Mouse (Mus musculus) E14TG2a.4 (cell line): ENCODE measurements around the gene Adk.

Source experiments
- H3K27me3 ChIP-seq: 2 replicates; pipeline ENCODE4 v1.6.1; 2014; ENCODE audit warnings: low read length, control low read depth; ENCODE audit not compliant: insufficient read depth
- H3K36me3 ChIP-seq: 2 replicates; pipeline ENCODE4 v1.6.1; 2014; ENCODE audit warnings: low read length, control low read depth; ENCODE audit not compliant: insufficient read depth
- H3K4me1 ChIP-seq: replicated peaks from 2 replicates; pipeline ENCODE4 v1.6.1; 2014; ENCODE audit warnings: low read depth, low read length, control low read depth
- H3K4me3 ChIP-seq: replicated peaks from 2 replicates; pipeline ENCODE4 v1.5.1; 2014; ENCODE audit warnings: mild to moderate bottlenecking, low read length
- H3K9me3 ChIP-seq: 2 replicates; pipeline ENCODE4 v1.6.1; 2014; ENCODE audit warnings: low read length, control low read depth
- CTCF ChIP-seq: conservative IDR thresholded peaks from 2 replicates; pipeline ENCODE4 v1.5.1; 2014; ENCODE audit warnings: low read length
- NANOG ChIP-seq: IDR thresholded peaks from 2 replicates; pipeline ENCODE4 v1.6.1; 2014; ENCODE audit warnings: borderline replicate concordance, low read length, mixed read lengths
- POU5F1 ChIP-seq: IDR thresholded peaks from 2 replicates; pipeline ENCODE4 v1.6.1; 2014; ENCODE audit warnings: low read length, borderline replicate concordance

Gene Adk

GRCm38 (mm10) chr14:21314466-21314865 lies 262.1 kb downstream of the Adk start:
- H3K36me3 ChIP-seq, result no peaks in the 10 kb centered on the region
- H3K27me3 ChIP-seq, result no peaks in the 10 kb centered on the region
- H3K4me3 ChIP-seq, result no peak overlapping the region
- TF ChIP-seq CTCF (no peak), NANOG (no peak), POU5F1 (no peak)
- H3K4me1 ChIP-seq, result 0 out of 2 replicates have a peak, but pooled peaks cover 2% of the 10 kb centered on the region
- H3K9me3 ChIP-seq, result no peaks in the 10 kb centered on the region

GRCm38 (mm10) chr14:21334826-21335225 lies 282.5 kb downstream of the Adk start:
- Histone ChIP-seq H3K4me3 (no peak overlapping the region), H3K36me3 (no peaks in the 10 kb centered on the region)
- TF ChIP-seq CTCF, result no peak
- TF ChIP-seq NANOG, result no peak
- TF ChIP-seq POU5F1, result no peak

GRCm38 (mm10) chr14:21335691-21336314 lies 283.4 kb downstream of the Adk start:
- Histone ChIP-seq H3K36me3 (no peaks in the 10 kb centered on the region), H3K9me3 (no peaks in the 10 kb centered on the region), H3K4me3 (no peak overlapping the region), H3K4me1 (no peaks in the 10 kb centered on the region), H3K27me3 (no peaks in the 10 kb centered on the region)
- no peak for TF ChIP-seq POU5F1
- TF ChIP-seq CTCF, result no peak
- TF ChIP-seq NANOG, result no peak

More at GRCm38 (mm10) chr14:21334826-21335225, 282.5 kb downstream of the Adk start:
- H3K9me3 ChIP-seq, result no peaks in the 10 kb centered on the region
- H3K4me1 ChIP-seq, result no peaks in the 10 kb centered on the region
- no peaks in the 10 kb centered on the region for H3K27me3 ChIP-seq

- Histone ChIP-seq H3K9me3 (no peaks in the 10 kb centered on the region), H3K4me3 (no peak overlapping the region), H3K4me1 (no peaks in the 10 kb centered on the region), H3K27me3 (no peaks in the 10 kb centered on the region), H3K36me3 (no peaks in the 10 kb centered on the region)
- no peak for TF ChIP-seq NANOG
- TF ChIP-seq POU5F1, result no peak
These were observed 285.6 kb downstream of the Adk start for GRCm38 (mm10) chr14:21337948-21338347.

- H3K4me3 ChIP-seq, result no peak overlapping the region
- no peaks in the 10 kb centered on the region for H3K36me3 ChIP-seq
- no peaks in the 10 kb centered on the region for H3K4me1 ChIP-seq
- no peaks in the 10 kb centered on the region for H3K27me3 ChIP-seq
- TF ChIP-seq POU5F1 (no peak), CTCF (no peak), NANOG (no peak)
- H3K9me3 ChIP-seq, result peaks cover 3% of the 10 kb centered on the region; the same call in 1 of the 2 replicates
These were observed 288.8 kb downstream of the Adk start for GRCm38 (mm10) chr14:21341195-21341594.

- TF ChIP-seq NANOG (no peak), POU5F1 (no peak), CTCF (no peak)
- Histone ChIP-seq H3K4me3 (no peak overlapping the region), H3K36me3 (no peaks in the 10 kb centered on the region), H3K4me1 (no peaks in the 10 kb centered on the region), H3K27me3 (no peaks in the 10 kb centered on the region), H3K9me3 (peaks cover 3% of the 10 kb centered on the region; the same call in 1 of the 2 replicates)
These were observed 290.6 kb downstream of the Adk start for GRCm38 (mm10) chr14:21342984-21343383.

GRCm38 (mm10) chr14:21344896-21345295 lies 292.5 kb downstream of the Adk start:
- TF ChIP-seq NANOG (no peak), POU5F1 (no peak), CTCF (no peak)
- H3K36me3 ChIP-seq, result no peaks in the 10 kb centered on the region
- peaks cover 7% of the 10 kb centered on the region; the same call in 1 of the 2 replicates for H3K9me3 ChIP-seq
- no peaks in the 10 kb centered on the region for H3K4me1 ChIP-seq
- H3K4me3 ChIP-seq, result no peak overlapping the region
- no peaks in the 10 kb centered on the region for H3K27me3 ChIP-seq

- H3K4me3 ChIP-seq, result no peak overlapping the region
These were observed 296.4 kb downstream of the Adk start for GRCm38 (mm10) chr14:21348611-21349260.

More at GRCm38 (mm10) chr14:21348611-21349260, 296.4 kb downstream of the Adk start:
- TF ChIP-seq POU5F1, result no peak
- no peak for TF ChIP-seq NANOG
- no peak for TF ChIP-seq CTCF
- H3K4me1 ChIP-seq, result no peaks in the 10 kb centered on the region
- H3K36me3 ChIP-seq, result no peaks in the 10 kb centered on the region
- peaks cover 7% of the 10 kb centered on the region; the same call in 1 of the 2 replicates for H3K9me3 ChIP-seq
- H3K27me3 ChIP-seq, result no peaks in the 10 kb centered on the region
